Mouse (Mus musculus) testis, adult 2 months (tissue): Measurements from ENCODE around the gene Podxl2.

Experiments
- CTCF ChIP-seq: fragments of 200-500 bp; IDR thresholded peaks from 2 replicates; pipeline ENCODE4 v1.5.1; 2012; ENCODE audit warnings: low read depth, mild to moderate bottlenecking, inconsistent platforms, low read length, moderate library complexity; ENCODE audit not compliant: control insufficient read depth, insufficient read depth, insufficient replicate concordance
- POLR2A ChIP-seq: fragments of 200-500 bp; IDR thresholded peaks from 2 replicates; pipeline ENCODE4 v1.6.1; 2012; ENCODE audit warnings: low read depth, mild to moderate bottlenecking, inconsistent platforms, low read length, moderate library complexity; ENCODE audit not compliant: control insufficient read depth

DNA sequence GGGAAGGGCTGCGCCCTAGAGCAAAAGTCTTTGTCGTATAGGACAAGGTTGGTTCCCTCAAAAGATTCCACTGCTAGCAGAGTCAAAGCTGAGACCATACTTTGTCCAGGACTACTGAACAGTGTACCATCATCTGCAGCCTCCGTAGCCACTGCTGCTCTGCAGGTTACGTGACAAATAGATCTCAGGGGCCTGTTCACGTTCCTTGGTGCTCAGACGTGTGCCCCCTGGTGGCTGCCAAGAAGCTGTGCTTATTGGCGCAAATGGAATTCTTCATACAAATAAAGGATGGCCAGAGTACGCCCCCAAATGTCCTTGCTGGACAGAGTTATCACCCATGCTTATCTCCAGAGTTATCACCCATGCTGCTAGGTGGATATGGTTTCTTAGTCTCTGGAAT, 43.4 kb downstream of the Podxl2 start:
- TF ChIP-seq CTCF (peak; percentile 67; the same call in 1 of the 2 replicates), POLR2A (no peak)
